Mouse (Mus musculus): ENCODE data around the gene Col6a4.

DNA sequence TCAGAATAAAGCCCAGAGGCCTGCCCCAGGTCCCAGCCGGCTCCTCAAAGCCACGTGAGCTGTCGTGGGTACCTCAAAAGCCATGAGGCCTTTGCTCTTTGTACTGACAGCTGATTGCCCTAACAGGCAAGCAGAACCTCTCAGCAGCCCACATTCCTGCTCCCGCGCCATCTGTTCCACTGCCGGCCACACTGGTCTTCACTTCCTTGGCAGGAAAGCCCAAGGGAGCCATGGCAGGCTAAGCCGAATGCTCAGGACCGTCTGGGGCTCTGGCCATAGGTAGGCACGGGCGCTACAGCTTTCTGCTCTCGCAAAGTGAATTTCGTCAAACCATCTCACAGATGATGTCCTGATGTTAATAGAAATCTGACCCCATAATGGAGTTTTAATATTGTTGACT is 45.4 kb upstream of the Col6a4 start:
- no peak for TF ChIP-seq CTCF (IDR thresholded peaks at IDR 0.05; ENCODE audit: extremely low read depth, insufficient read depth, low read length)
- no peak for TF ChIP-seq POLR2A (IDR thresholded peaks at IDR 0.05; ENCODE audit: extremely low read depth, insufficient read depth, low read length)

Data from cortical plate, adult 2 months (tissue).